Mouse (Mus musculus) kidney, adult 18-20 months (tissue): ENCODE results near the gene Adam1b.
A peak's percentile ranks its signal among the peaks of the same experiment; 100 is the strongest.
"Not testable (repeated sequence)": the region's sequence is repeated elsewhere in the genome, so short reads cannot be mapped to it uniquely, and the experiment has no call there.

Experiments used
- DNase-seq: peaks from one replicate; pipeline ENCODE4 v3.0.0; 2021

Adam1b gene

GRCm38 (mm10) chr5:121503231-121503630 is at the start of gene Adam1b:
TSS of gene Adam1b (minus strand) at chr5:121503435.
- DNase-seq, result no peak

DNA sequence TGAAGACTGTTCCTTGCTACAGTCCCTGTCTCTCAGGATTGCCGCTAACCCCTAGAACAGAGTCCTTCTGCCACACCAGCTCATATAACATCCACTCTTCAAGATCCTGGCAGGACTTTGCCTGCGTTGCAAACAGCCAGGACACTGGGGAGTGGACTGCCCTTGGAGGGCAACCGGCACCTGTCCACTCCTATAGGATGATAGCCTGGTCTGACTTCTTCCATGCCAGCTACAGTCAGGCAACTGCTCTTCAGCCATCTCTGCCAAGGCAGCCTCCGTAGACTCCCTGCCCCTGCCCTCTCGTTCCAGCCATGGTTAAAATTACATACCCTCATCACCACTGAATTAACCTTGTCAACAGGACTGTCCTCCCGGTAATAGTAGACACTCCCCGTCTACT is 46.0 kb upstream of the Adam1b start:
- DNase-seq, result no peak

DNA sequence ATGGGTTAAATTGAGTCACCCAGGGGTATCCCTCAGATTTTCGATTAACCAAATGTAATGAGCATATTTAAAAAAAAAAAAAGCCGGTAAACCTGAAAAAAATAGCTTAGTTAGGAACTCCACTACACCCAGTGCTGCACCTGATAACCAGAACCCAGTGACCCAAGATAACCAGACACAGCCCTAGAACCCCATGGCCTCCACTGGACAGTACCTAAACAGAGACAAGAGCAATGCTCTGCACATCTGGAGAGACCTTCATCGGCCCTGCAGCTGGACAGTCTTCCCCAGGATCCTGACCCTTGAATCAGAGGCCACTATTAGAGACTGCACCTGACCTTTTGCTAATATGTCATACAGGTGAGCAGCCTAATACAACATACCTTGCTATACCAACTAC is 43.8 kb upstream of the Adam1b start:
- DNase-seq, result no peak

DNA sequence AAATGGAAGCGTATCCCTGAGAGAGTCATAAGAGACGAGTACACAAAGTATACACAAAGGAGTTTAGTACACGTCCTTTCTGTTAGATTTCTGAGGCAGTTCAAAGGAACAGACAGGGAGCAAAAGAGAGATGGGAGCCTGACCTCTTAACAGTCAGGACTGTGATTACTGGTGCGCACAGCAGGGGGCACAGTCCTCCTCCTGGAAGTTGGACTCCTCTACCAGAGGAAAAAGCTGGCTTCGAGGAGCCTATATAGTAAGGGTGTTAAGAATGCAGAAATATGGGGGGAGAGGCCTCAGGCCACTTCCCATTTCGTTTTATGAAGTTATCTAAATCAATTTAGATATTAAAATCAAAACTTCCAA is 43.3 kb upstream of the Adam1b start:
- peak; percentile 66 for DNase-seq

DNA sequence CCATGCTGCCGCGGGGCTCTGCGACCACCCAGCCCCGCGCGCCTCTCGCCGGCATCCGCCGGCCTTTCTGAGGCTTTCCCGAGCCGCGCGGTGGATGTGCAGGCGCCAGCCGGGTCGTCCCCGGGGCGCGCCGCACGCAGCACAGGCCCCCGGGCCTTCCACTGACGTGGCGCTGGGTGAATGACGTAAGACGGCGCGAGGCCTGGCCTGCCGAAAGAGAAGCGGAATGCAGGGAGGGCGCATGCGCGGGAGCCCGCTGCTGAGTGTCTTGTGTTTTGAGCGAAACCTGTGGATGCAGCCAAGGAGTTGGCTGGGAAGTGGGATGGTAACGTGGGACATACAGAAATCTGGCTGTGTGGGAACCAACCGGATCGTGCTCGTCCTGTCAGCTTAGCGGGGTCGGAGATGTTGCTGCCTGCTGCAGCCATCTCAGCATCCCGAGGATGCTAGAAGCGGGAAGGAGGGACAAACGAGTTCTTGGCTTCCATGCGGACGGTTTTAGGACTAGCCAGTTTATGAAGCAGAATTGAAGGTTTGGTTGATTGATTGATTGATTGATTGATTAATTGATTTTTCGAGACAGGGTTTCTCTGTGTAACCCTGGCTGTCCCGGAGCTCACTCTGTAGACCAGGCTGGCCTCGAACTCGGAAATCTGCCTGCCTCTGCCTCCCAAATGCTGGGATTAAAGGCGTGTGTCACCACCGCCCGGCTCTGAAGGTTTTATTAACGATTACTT is 42.7 kb upstream of the Adam1b start, which contains the start of gene Mapkapk5:
Gene Mapkapk5, minus strand, starts transcription at position 113 of the 737 bp plus-strand sequence.
- DNase-seq, result peak; percentile 98

- DNase-seq, result peak; percentile 56
These were observed 41.9 kb upstream of the Adam1b start, which contains the start of the genes Adam1a and Gm42878 for GRCm38 (mm10) chr5:121544910-121545792. TSS of gene Adam1a (minus strand) at chr5:121545482. TSS of gene Gm42878 (minus strand) at chr5:121545482.

DNA sequence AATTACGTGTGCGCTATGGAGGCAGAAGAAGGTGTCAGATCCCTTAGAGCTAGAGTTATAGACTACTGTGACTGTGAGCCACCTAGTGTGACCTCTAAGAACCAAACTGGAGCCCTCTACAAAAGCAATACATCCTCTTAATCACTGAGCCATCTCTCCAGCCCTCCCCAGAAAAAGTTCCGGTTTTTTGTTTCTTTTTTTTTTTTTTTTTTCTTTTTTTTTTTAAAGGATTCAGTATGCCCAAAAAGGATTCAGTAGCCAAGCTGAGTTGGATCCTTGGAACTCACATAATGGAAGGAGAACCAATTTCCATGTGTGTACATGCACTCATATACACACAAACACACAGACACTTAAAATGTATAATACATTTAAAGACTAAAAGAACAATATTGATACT is 40.1 kb upstream of the Adam1b start:
- no peak for DNase-seq

- DNase-seq, result no peak
These were observed 38.0 kb upstream of the Adam1b start for GRCm38 (mm10) chr5:121541235-121541634.

- no peak for DNase-seq
These were observed 36.8 kb upstream of the Adam1b start for GRCm38 (mm10) chr5:121540066-121540465.

DNA sequence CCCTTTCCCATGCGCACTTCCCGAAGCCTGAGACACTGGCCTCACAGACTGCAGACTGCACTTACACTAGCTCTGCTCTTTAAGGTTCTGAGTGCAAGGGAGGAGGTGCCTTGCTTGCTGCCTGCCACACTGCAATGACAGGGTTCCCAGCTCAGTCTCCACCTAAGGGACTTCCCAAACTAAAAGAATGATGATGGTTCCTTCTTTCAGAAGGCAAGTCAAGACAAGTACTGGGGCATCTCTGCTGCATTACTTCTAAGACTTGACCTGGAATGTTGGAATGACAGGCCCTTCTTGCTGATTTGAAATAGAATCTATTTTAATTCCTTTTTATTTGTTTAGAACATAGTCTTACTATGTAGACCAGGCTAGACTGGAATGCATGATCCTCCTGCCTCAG is 34.4 kb upstream of the Adam1b start:
- no peak for DNase-seq

DNA sequence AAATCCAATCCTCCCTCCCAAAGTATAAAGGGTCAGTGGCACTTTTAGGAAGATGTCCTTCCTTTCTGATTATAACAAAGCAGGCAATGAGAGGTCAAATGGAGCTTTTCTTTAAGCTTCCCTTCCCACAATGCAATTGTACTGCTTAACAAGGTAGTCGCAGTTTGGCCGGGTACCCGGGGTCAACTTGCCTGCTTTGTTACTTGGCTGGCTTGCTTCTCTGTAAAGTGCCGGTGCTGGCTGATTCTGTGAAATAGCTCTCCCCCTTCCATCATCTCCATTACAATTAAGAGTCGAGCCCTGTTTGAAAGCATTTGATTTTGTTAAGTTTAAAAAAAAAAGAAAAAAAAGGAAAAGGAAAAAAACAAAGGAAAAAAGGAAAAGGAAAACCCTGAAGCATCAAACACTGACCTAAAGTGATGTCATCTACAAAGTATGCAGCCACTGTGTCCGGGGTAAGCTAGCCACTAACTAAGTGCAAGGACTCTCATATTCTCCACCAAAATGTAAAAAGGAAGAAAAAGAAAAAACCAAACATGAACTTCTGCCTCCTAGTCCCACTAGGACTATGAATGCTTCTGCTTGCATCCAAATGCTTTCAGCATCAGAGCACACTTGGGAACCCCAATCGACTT is 33.8 kb upstream of the Adam1b start:
- no peak for DNase-seq

DNA sequence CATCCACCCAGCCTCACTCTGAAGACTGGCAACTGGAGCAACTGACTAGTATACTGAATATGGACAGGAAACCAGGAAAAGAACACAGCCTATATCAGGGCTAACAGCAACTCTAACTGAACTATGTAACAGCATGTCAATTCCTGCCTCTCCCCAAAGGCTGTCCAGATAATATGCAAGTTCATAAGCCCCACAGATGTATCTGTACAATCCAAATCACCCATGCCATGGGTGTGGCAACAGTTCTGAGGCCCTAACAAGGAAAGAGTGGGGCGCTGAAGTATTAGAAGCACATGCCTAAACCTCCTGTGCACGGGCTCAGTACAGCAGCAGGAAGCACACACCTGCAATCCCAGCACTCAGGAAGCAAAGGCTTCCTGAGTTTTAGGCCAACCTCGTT is 31.9 kb upstream of the Adam1b start:
- no peak for DNase-seq

- DNase-seq, result no peak
These were observed 31.3 kb upstream of the Adam1b start for GRCm38 (mm10) chr5:121534521-121534920.

DNA sequence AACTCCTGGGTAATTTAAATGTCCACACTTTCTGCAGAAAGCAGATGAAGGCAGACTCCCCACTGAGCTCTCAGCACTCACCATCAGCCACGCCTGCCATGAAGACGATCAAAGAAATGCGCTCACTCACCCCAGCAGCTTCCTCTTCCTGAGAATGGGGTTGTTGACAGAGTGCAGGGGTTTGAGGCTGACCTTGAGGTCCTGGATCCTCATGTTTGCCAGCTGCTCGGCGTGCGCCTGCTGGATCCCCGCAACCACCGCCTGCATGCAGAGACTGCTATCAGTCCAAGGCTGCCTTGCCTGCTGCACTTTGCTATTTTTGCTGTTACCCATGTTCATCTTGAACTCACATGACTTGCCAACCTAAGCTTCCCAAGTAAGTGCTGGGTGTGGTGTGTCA is 23.7 kb upstream of the Adam1b start:
- no peak for DNase-seq

- no peak for DNase-seq
These were observed 23.3 kb upstream of the Adam1b start for GRCm38 (mm10) chr5:121526526-121526925.

GRCm38 (mm10) chr5:121525774-121526450 is 22.7 kb upstream of the Adam1b start:
- DNase-seq, result no peak

GRCm38 (mm10) chr5:121519758-121520157 is 16.5 kb upstream of the Adam1b start:
- DNase-seq, result not testable (repeated sequence)

DNA sequence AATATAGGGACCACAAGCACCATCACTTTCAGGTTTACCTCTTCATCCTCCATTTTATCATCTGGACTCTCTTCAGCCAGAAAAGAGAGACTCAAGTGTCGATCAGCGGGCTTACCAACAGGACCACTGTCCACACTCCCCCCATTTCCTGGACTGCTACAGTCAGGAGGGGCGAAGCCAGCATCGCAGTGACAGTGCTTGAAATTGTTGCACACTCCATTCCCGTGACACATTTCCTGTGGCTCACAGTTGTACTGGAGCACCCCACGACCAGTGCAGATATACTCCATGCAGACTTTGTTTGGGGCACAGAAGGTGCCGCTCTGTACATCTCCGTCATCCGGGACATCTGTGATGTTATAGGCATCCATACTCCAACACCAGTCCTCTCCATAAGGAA is 15.7 kb upstream of the Adam1b start:
- no peak for DNase-seq

- DNase-seq, result no peak
These were observed 6.8 kb upstream of the Adam1b start for GRCm38 (mm10) chr5:121510009-121510408.

- no peak for DNase-seq
These were observed 3.6 kb upstream of the Adam1b start for GRCm38 (mm10) chr5:121506846-121507245.

DNA sequence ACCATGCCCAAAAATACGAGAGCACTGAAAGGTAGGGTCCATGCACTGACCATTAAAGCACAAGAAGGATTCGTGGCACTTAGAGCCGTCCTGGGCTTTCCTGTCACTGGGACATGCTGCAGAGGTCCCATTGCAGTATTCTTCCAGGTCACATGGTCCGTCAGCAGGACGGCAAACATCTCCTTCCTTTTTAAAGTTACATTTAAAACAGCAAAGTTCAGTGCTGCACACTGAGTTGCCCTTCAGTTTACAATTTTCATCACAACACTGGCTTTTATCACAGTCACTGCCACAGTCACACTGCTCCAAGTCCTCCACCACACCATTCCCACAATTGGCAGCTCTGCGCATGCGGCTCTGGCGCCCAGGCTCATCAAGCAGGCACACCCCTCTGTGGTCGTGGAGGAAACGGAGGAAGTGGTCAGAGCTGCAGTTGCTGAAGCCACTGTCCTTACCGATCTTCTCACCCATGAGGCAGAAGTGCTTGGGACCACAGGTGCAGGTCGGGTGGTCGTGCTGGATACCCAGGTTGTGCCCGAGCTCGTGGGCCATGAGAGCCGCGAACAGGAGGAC is 1.7 kb downstream of the Adam1b start:
- DNase-seq, result not testable (repeated sequence)

DNA sequence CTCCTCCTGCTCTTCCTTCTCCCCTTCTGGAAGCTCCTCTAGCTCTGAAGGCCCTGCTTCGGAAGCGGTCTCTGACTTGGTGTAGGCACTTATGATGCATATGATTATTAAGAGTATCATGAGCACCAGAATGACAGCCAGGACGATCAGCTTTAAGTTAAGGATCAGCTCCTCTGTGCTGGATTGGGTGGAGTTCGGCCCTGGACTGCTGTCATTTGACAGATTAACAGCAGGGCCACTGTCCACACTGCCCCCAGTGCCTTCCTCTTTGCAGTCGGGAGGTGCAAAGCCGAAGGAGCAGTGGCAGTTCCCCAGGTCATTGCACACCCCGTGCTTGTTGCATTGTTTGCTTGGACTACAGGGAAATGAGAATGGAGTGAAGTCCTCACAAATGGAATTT is 2.5 kb downstream of the Adam1b start:
- DNase-seq, result no peak

GRCm38 (mm10) chr5:121493305-121493704 is 9.9 kb downstream of the Adam1b start:
- no peak for DNase-seq
